Mouse (Mus musculus) gastrocnemius, adult 8-10 months (tissue): ENCODE data around the gene Hint3. TPM values are rescaled to one million over a fixed set of nuclear protein-coding genes. Genes with fewer than 3 reads are reported as not detected.
"Not testable (repeated sequence)": the region's sequence is repeated elsewhere in the genome, so short reads cannot be mapped to it uniquely, and the experiment has no call there.

Experiments used
- DNase-seq, 2 experiments: peaks; one replicate each; pipeline ENCODE4 v3.0.0; 2022; ENCODE audit warnings: low spot score in 2 of 2
- total RNA-seq, 4 experiments: library from RNA; stranded (reverse); gene quantifications; 2 replicates each; pipeline ENCODE4 v1.2.4; 2022

Gene Hint3
- total RNA-seq = 10 to 100 TPM; 62.3 to 85.2 (median 73.5) TPM

- DNase-seq = no peak
Observed at GRCm38 (mm10) chr10:30629513-30629912, at the start of gene Hint3. TSS of gene Hint3 (minus strand) at chr10:30629632.

GRCm38 (mm10) chr10:30678051-30678450, 48.6 kb upstream of the Hint3 start:
- DNase-seq = no peak

GRCm38 (mm10) chr10:30674825-30675224, 45.4 kb upstream of the Hint3 start:
- DNase-seq = no peak

- no peak for DNase-seq
Observed at GRCm38 (mm10) chr10:30666580-30666979, 37.1 kb upstream of the Hint3 start.

- DNase-seq = no peak
Observed at GRCm38 (mm10) chr10:30660564-30661328, 31.3 kb upstream of the Hint3 start.

- DNase-seq = no peak
Observed at GRCm38 (mm10) chr10:30655655-30656054, 26.2 kb upstream of the Hint3 start.

- no peak for DNase-seq
Observed at GRCm38 (mm10) chr10:30647681-30648080, 18.2 kb upstream of the Hint3 start.

GRCm38 (mm10) chr10:30638216-30638615, 8.8 kb upstream of the Hint3 start:
- no peak for DNase-seq

GRCm38 (mm10) chr10:30636474-30637154, 7.2 kb upstream of the Hint3 start:
- DNase-seq = not testable (repeated sequence)

GRCm38 (mm10) chr10:30632718-30633117, 3.3 kb upstream of the Hint3 start:
- no peak for DNase-seq

- no peak for DNase-seq
Observed at GRCm38 (mm10) chr10:30629977-30630376, 545 bp upstream of the Hint3 start.

GRCm38 (mm10) chr10:30628444-30628843, 988 bp downstream of the Hint3 start:
- not testable (repeated sequence) for DNase-seq

GRCm38 (mm10) chr10:30627548-30627947, 1.9 kb downstream of the Hint3 start:
- no peak for DNase-seq

GRCm38 (mm10) chr10:30624161-30625019, 5.0 kb downstream of the Hint3 start:
- no peak for DNase-seq

GRCm38 (mm10) chr10:30622928-30623327, 6.5 kb downstream of the Hint3 start:
- no peak for DNase-seq

GRCm38 (mm10) chr10:30618918-30619210, 10.6 kb downstream of the Hint3 start:
- DNase-seq = no peak

GRCm38 (mm10) chr10:30618091-30618917, 11.1 kb downstream of the Hint3 start:
- peak; percentile 96 to 98 for DNase-seq

GRCm38 (mm10) chr10:30613039-30613438, 16.4 kb downstream of the Hint3 start:
- DNase-seq = no peak

GRCm38 (mm10) chr10:30609614-30610013, 19.8 kb downstream of the Hint3 start:
- no peak for DNase-seq

- no peak for DNase-seq
Observed at GRCm38 (mm10) chr10:30608109-30608508, 21.3 kb downstream of the Hint3 start.

- DNase-seq = peak; percentile 78 to 82
Observed at GRCm38 (mm10) chr10:30600542-30600966, 28.9 kb downstream of the Hint3 start, which contains the start of gene Trmt11. TSS of gene Trmt11 (minus strand) at chr10:30600749.
